Mouse (Mus musculus): Measurements from ENCODE around the gene Mrpl4.

GRCm38 (mm10) chr9:20959430-20959938 is 43.1 kb upstream of the Mrpl4 start, which contains the start of gene Dnmt1:
- TF ChIP-seq CTCF (IDR thresholded peaks at IDR 0.05; ENCODE audit: low read depth, low read length) (no peak), POLR2A (IDR thresholded peaks at IDR 0.05; ENCODE audit: extremely low read depth, insufficient read depth, low read length) (no peak)
